Mouse (Mus musculus) forebrain, embryonic 10.5 days (tissue): ENCODE measurements around the gene Ablim1. TPM values are rescaled to one million over a fixed set of nuclear protein-coding genes. Genes with fewer than 3 reads are reported as not detected.

Experiments used
- DNase-seq: peaks from one replicate; pipeline ENCODE4 v3.0.0-alpha.2; 2017; ENCODE audit warnings: low spot score; ENCODE audit errors: extremely low spot score
- H3K27ac ChIP-seq: fragments of 300-500 bp; sonication (generic); 2 replicates; pipeline ENCODE4 v1.5.1; 2016; ENCODE audit warnings: mild to moderate bottlenecking
- H3K27me3 ChIP-seq: fragments of 300-500 bp; sonication (generic); 2 replicates; pipeline ENCODE4 v1.6.1; 2016; ENCODE audit warnings: mild to moderate bottlenecking; ENCODE audit not compliant: poor library complexity, severe bottlenecking
- H3K36me3 ChIP-seq: fragments of 300-500 bp; sonication (generic); replicated peaks from 2 replicates; pipeline ENCODE4 v1.6.1; 2016; ENCODE audit warnings: mild to moderate bottlenecking, moderate library complexity
- H3K4me1 ChIP-seq: fragments of 300-500 bp; sonication (generic); 2 replicates; pipeline ENCODE4 v1.6.1; 2016
- H3K4me3 ChIP-seq: fragments of 300-500 bp; sonication (generic); 2 replicates; pipeline ENCODE4 v1.5.1; 2016; ENCODE audit warnings: mild to moderate bottlenecking, moderate library complexity
- H3K9me3 ChIP-seq: fragments of 300-500 bp; sonication (generic); 2 replicates; pipeline ENCODE4 v1.6.1; 2016; ENCODE audit warnings: mild to moderate bottlenecking, moderate library complexity
- WGBS: fragments of 180-500 bp; shearing (Covaris S2); methylation state at CpG from one replicate; pipeline ENCODE4 v1.1.7; 2016; 5-methylcytosine and 5-hydroxymethylcytosine counted together
- polyA plus RNA-seq: library from polyadenylated mRNA; unstranded; fragments of >200 nt; fragmentation: Nextera tagmentation; extraction: Ambion mirVana; gene quantifications from 2 replicates; pipeline ENCODE4 v1.2.1, GENCODE M21; 2016

Gene Ablim1
- polyA plus RNA-seq, 1 experiment from 2014 or later, result 21.0 TPM

GRCm38 (mm10) chr19:57197043-57197817 lies 117.5 kb downstream of the Ablim1 start:
- Histone ChIP-seq H3K4me1 (peaks cover 47% of the 10 kb centered on the region), H3K9me3 (no peaks in the 10 kb centered on the region), H3K27ac (peak overlapping the region; percentile 68; the same call in 1 of the 2 replicates), H3K36me3 (no peaks in the 10 kb centered on the region), H3K27me3 (peaks cover 48% of the 10 kb centered on the region), H3K4me3 (peak overlapping the region; percentile 58)
- peak; percentile 50 for DNase-seq
- 3% methylated on average over 37 of the region's 37 CpGs for WGBS

GRCm38 (mm10) chr19:57196616-57197015 lies 118.1 kb downstream of the Ablim1 start:
- Histone ChIP-seq H3K27me3 (peaks cover 48% of the 10 kb centered on the region), H3K4me3 (peak overlapping the region; percentile 58), H3K27ac (no peak overlapping the region), H3K4me1 (peaks cover 47% of the 10 kb centered on the region), H3K9me3 (no peaks in the 10 kb centered on the region), H3K36me3 (no peaks in the 10 kb centered on the region)
- WGBS, result 42% methylated on average over 8 of the region's 8 CpGs
- DNase-seq, result no peak

- H3K4me3 ChIP-seq, result no peak overlapping the region
- no peak overlapping the region for H3K27ac ChIP-seq
- H3K4me1 ChIP-seq, result peaks cover 40% of the 10 kb centered on the region
- peaks cover 48% of the 10 kb centered on the region for H3K27me3 ChIP-seq
- 91% methylated on average over 11 of the region's 11 CpGs for WGBS
- H3K9me3 ChIP-seq, result no peaks in the 10 kb centered on the region
- H3K36me3 ChIP-seq, result no peaks in the 10 kb centered on the region
- DNase-seq, result no peak
Observed at GRCm38 (mm10) chr19:57195169-57195930, 119.4 kb downstream of the Ablim1 start.

- peaks cover 46% of the 10 kb centered on the region for H3K27me3 ChIP-seq
- no peaks in the 10 kb centered on the region for H3K9me3 ChIP-seq
- H3K4me3 ChIP-seq, result no peak overlapping the region
- no peaks in the 10 kb centered on the region for H3K36me3 ChIP-seq
- no peak overlapping the region for H3K27ac ChIP-seq
- peaks cover 26% of the 10 kb centered on the region for H3K4me1 ChIP-seq
- no peak for DNase-seq
- WGBS, result 88% methylated on average over 6 of the region's 6 CpGs
Observed at GRCm38 (mm10) chr19:57193958-57194357, 120.8 kb downstream of the Ablim1 start.

GRCm38 (mm10) chr19:57193382-57193781 lies 121.3 kb downstream of the Ablim1 start:
- H3K4me1 ChIP-seq, result peaks cover 20% of the 10 kb centered on the region

GRCm38 (mm10) chr19:57191109-57191508 lies 123.6 kb downstream of the Ablim1 start:
- DNase-seq, result no peak
- Histone ChIP-seq H3K4me3 (no peak overlapping the region), H3K4me1 (no peaks in the 10 kb centered on the region), H3K36me3 (no peaks in the 10 kb centered on the region), H3K27ac (no peak overlapping the region), H3K27me3 (peaks cover 17% of the 10 kb centered on the region), H3K9me3 (no peaks in the 10 kb centered on the region)
- WGBS, result 85% methylated on average over 1 of the region's 1 CpGs

More at GRCm38 (mm10) chr19:57193382-57193781, 121.3 kb downstream of the Ablim1 start:
- H3K9me3 ChIP-seq, result no peaks in the 10 kb centered on the region
- DNase-seq, result no peak
- H3K27me3 ChIP-seq, result peaks cover 40% of the 10 kb centered on the region
- no peak overlapping the region for H3K4me3 ChIP-seq
- no peaks in the 10 kb centered on the region for H3K36me3 ChIP-seq
- WGBS, result 95% methylated on average over 12 of the region's 12 CpGs
- H3K27ac ChIP-seq, result no peak overlapping the region

- Histone ChIP-seq H3K27ac (no peak overlapping the region), H3K36me3 (no peaks in the 10 kb centered on the region), H3K4me1 (no peaks in the 10 kb centered on the region), H3K27me3 (peaks cover under 1% of the 10 kb centered on the region; the same call in 1 of the 2 replicates), H3K9me3 (no peaks in the 10 kb centered on the region), H3K4me3 (no peak overlapping the region)
- DNase-seq, result no peak
- 80% methylated on average over 5 of the region's 5 CpGs for WGBS
Observed at GRCm38 (mm10) chr19:57189427-57189826, 125.3 kb downstream of the Ablim1 start.

GRCm38 (mm10) chr19:57188553-57188952 lies 126.2 kb downstream of the Ablim1 start:
- no peaks in the 10 kb centered on the region for H3K27me3 ChIP-seq
- no peaks in the 10 kb centered on the region for H3K4me1 ChIP-seq
- no peak overlapping the region for H3K4me3 ChIP-seq
- no peak overlapping the region for H3K27ac ChIP-seq
- DNase-seq, result no peak
- WGBS, result 91% methylated on average over 4 of the region's 4 CpGs
- no peaks in the 10 kb centered on the region for H3K36me3 ChIP-seq
- no peaks in the 10 kb centered on the region for H3K9me3 ChIP-seq

- no peaks in the 10 kb centered on the region for H3K27me3 ChIP-seq
- no peaks in the 10 kb centered on the region for H3K4me1 ChIP-seq
- H3K27ac ChIP-seq, result no peak overlapping the region
- 86% methylated on average over 3 of the region's 3 CpGs for WGBS
- H3K36me3 ChIP-seq, result no peaks in the 10 kb centered on the region
- no peak for DNase-seq
- H3K9me3 ChIP-seq, result no peaks in the 10 kb centered on the region
- no peak overlapping the region for H3K4me3 ChIP-seq
Observed at GRCm38 (mm10) chr19:57185021-57185420, 129.7 kb downstream of the Ablim1 start.

- Histone ChIP-seq H3K4me1 (0 out of 2 replicates have a peak, but pooled peaks cover 2% of the 10 kb centered on the region), H3K36me3 (no peaks in the 10 kb centered on the region), H3K9me3 (no peaks in the 10 kb centered on the region), H3K27me3 (no peaks in the 10 kb centered on the region), H3K27ac (no peak overlapping the region), H3K4me3 (no peak overlapping the region)
- no peak for DNase-seq
- WGBS, result 91% methylated on average over 13 of the region's 13 CpGs
Observed at GRCm38 (mm10) chr19:57182938-57183720, 131.6 kb downstream of the Ablim1 start.

GRCm38 (mm10) chr19:57181852-57182528 lies 132.7 kb downstream of the Ablim1 start:
- H3K4me3 ChIP-seq, result no peak overlapping the region
- no peak for DNase-seq
- H3K9me3 ChIP-seq, result no peaks in the 10 kb centered on the region
- 0 out of 2 replicates have a peak, but pooled peaks cover 3% of the 10 kb centered on the region for H3K4me1 ChIP-seq
- WGBS, result 91% methylated on average over 10 of the region's 10 CpGs
- no peaks in the 10 kb centered on the region for H3K27me3 ChIP-seq
- H3K36me3 ChIP-seq, result no peaks in the 10 kb centered on the region
- H3K27ac ChIP-seq, result no peak overlapping the region

- no peaks in the 10 kb centered on the region for H3K27me3 ChIP-seq
- no peak overlapping the region for H3K27ac ChIP-seq
- no peaks in the 10 kb centered on the region for H3K36me3 ChIP-seq
- H3K4me3 ChIP-seq, result no peak overlapping the region
- 93% methylated on average over 6 of the region's 6 CpGs for WGBS
- H3K9me3 ChIP-seq, result no peaks in the 10 kb centered on the region
- 0 out of 2 replicates have a peak, but pooled peaks cover 3% of the 10 kb centered on the region for H3K4me1 ChIP-seq
- DNase-seq, result no peak
Observed at GRCm38 (mm10) chr19:57181317-57181716, 133.4 kb downstream of the Ablim1 start.
